Mouse (Mus musculus) left cerebral cortex, adult 2 months (tissue): ENCODE data around the gene Smim7. TPM values are rescaled to one million over a fixed set of nuclear protein-coding genes. Genes with fewer than 3 reads are reported as not detected.

ENCODE experiments used
- DNase-seq, 2 experiments: peaks; one replicate each; pipeline ENCODE4 v3.0.0; 2021 to 2022; ENCODE audit warnings: low spot score in 2 of 2, mixed read lengths in 1 of 2; ENCODE audit errors: extremely low spot score in 1 of 2
- H3K27ac ChIP-seq: fragments of 200-600 bp; 2 replicates; pipeline ENCODE4 v1.8.1; 2022
- H3K4me3 ChIP-seq: fragments of 200-600 bp; 2 replicates; pipeline ENCODE4 v1.8.1; 2022
- CTCF ChIP-seq: fragments of 200-600 bp; IDR thresholded peaks from 2 replicates; pipeline ENCODE4 v1.8.1; 2022; ENCODE audit warnings: antibody characterized with exemption, mild to moderate bottlenecking, moderate library complexity
- intact Hi-C: fragments of 180-260 bp; cut with DNase I; formaldehyde crosslinking; loops from one replicate; pipeline ENCODE4 v1.15.1; 2025
- microRNA-seq, 2 experiments: library from miRNA; unstranded; fragments of <30 nt; microRNA quantifications; one replicate each; pipeline ENCODE4 v1.2.0; 2021
- total RNA-seq, 2 experiments: library from RNA; stranded (reverse); gene quantifications; 2 replicates each; pipeline ENCODE4 v1.2.3; 2021

Gene Smim7
- total RNA-seq, 2 experiments from 2014 or later, result 113 to 114 TPM

GRCm38 (mm10) chr8:72539234-72539633 lies 31.7 kb downstream of the Smim7 start:
- peak; percentile 28 for TF ChIP-seq CTCF
- no peak for DNase-seq
- Histone ChIP-seq H3K4me3 (no peak overlapping the region), H3K27ac (no peak overlapping the region)
- intact Hi-C loops, result no loop called here

- DNase-seq, result no peak
- no peak for TF ChIP-seq CTCF
- Histone ChIP-seq H3K4me3 (no peak overlapping the region), H3K27ac (no peak overlapping the region)
- intact Hi-C loops, result no loop called here
Measured at GRCm38 (mm10) chr8:72534888-72535287, 36.0 kb downstream of the Smim7 start.

GRCm38 (mm10) chr8:72532103-72532502 lies 38.8 kb downstream of the Smim7 start:
- intact Hi-C loops, result no loop called here
- DNase-seq, result no peak
- no peak for TF ChIP-seq CTCF
- Histone ChIP-seq H3K4me3 (no peak overlapping the region), H3K27ac (peak overlapping the region; percentile 12; the same call in 1 of the 2 replicates)

GRCm38 (mm10) chr8:72521888-72522287 lies 49.0 kb downstream of the Smim7 start:
- TF ChIP-seq CTCF, result no peak

GRCm38 (mm10) chr8:72517421-72517988 lies 53.4 kb downstream of the Smim7 start:
- intact Hi-C loops, result no loop called here
- no peak for TF ChIP-seq CTCF

More at GRCm38 (mm10) chr8:72521888-72522287, 49.0 kb downstream of the Smim7 start:
- Histone ChIP-seq H3K27ac (no peak overlapping the region), H3K4me3 (no peak overlapping the region)
- no peak for DNase-seq
- intact Hi-C loops, result no loop called here

More at GRCm38 (mm10) chr8:72517421-72517988, 53.4 kb downstream of the Smim7 start:
- DNase-seq, result no peak
- Histone ChIP-seq H3K4me3 (no peak overlapping the region), H3K27ac (no peak overlapping the region)

Small RNAs within 50 kb of the gene (microRNA-seq; reads per million reads assigned to microRNA genes)
- gene Gm28019, result 0 reads per million in 2 experiments

Other genes with a start within 250 kb of the Smim7 start
- gene Eps15l1, start 149.6 kb downstream of the Smim7 start, total RNA-seq, result 10 to 100 TPM; 66.4 to 73.0 TPM
- gene Calr3, start 127.2 kb downstream of the Smim7 start, total RNA-seq, result 1 to 10 TPM in 1 of 2 experiments, under 1 TPM in 1; 0.97 to 1.5 TPM
- gene 1700030K09Rik, start 127.2 kb downstream of the Smim7 start, total RNA-seq, result 10 to 100 TPM; 14.8 to 15.6 TPM
- 10 to 100 TPM; 72.7 to 74.0 TPM for gene Cherp, start 95.9 kb downstream of the Smim7 start, total RNA-seq
- gene Slc35e1, start 78.5 kb downstream of the Smim7 start, total RNA-seq, result 10 to 100 TPM; 55.5 to 56.7 TPM
- gene Med26, start 22.8 kb downstream of the Smim7 start, total RNA-seq, result 10 to 100 TPM; 11.1 to 11.3 TPM
- gene Tmem38a, start 967 bp upstream of the Smim7 start, total RNA-seq, result 100 to 1,000 TPM; 103 to 108 TPM
- 10 to 100 TPM; 46.1 to 46.9 TPM for gene Nwd1, start 75.6 kb upstream of the Smim7 start, total RNA-seq
- gene Sin3b, start 152.2 kb upstream of the Smim7 start, total RNA-seq, result 100 to 1,000 TPM; 148 to 162 TPM
- gene F2rl3, start 190.8 kb upstream of the Smim7 start, total RNA-seq, result not detected